Mouse (Mus musculus) fibroblast of lung, adult 2 months (primary cell): ENCODE measurements around the gene Icam4.
"Not testable (repeated sequence)": the region's sequence is repeated elsewhere in the genome, so short reads cannot be mapped to it uniquely, and the experiment has no call there.

Experiments used
- DNase-seq: peaks from one replicate; pipeline ENCODE4 v3.0.0-alpha.2; 2011; ENCODE audit warnings: low read depth

The Icam4 gene

GRCm38 (mm10) chr9:21034481-21035085, 5.4 kb downstream of the Icam4 start:
- no peak for DNase-seq

GRCm38 (mm10) chr9:21035586-21035985, 6.4 kb downstream of the Icam4 start:
- DNase-seq = no peak

GRCm38 (mm10) chr9:21036161-21036560, 7.0 kb downstream of the Icam4 start:
- DNase-seq = no peak

- no peak for DNase-seq
Measured at GRCm38 (mm10) chr9:21036666-21037065, 7.5 kb downstream of the Icam4 start.

- no peak for DNase-seq
Measured at GRCm38 (mm10) chr9:21037481-21037891, 8.3 kb downstream of the Icam4 start.

GRCm38 (mm10) chr9:21039779-21040178, 10.6 kb downstream of the Icam4 start:
- DNase-seq = no peak

- DNase-seq = no peak
Measured at GRCm38 (mm10) chr9:21041308-21041707, 12.1 kb downstream of the Icam4 start.

GRCm38 (mm10) chr9:21043563-21043962, 14.4 kb downstream of the Icam4 start:
- DNase-seq = no peak

GRCm38 (mm10) chr9:21044785-21045184, 15.6 kb downstream of the Icam4 start:
- DNase-seq = not testable (repeated sequence)

GRCm38 (mm10) chr9:21045235-21045634, 16.1 kb downstream of the Icam4 start:
- DNase-seq = no peak

GRCm38 (mm10) chr9:21051578-21051977, 22.4 kb downstream of the Icam4 start:
- DNase-seq = no peak

GRCm38 (mm10) chr9:21062928-21063327, 33.8 kb downstream of the Icam4 start:
- no peak for DNase-seq

- no peak for DNase-seq
Measured at GRCm38 (mm10) chr9:21067006-21067684, 38.0 kb downstream of the Icam4 start, which contains the start of gene Zglp1. TSS of gene Zglp1 (minus strand) at chr9:21067093.

- DNase-seq = no peak
Measured at GRCm38 (mm10) chr9:21072641-21073040, 43.5 kb downstream of the Icam4 start.

GRCm38 (mm10) chr9:21073044-21073840, 44.1 kb downstream of the Icam4 start, which contains the start of the genes Gm49373 and Fdx1l:
TSS of gene Gm49373 (minus strand) at chr9:21073096.
TSS of gene Fdx1l (minus strand) at chr9:21073614.
- DNase-seq = peak; percentile 56

GRCm38 (mm10) chr9:21074173-21074572, 45.0 kb downstream of the Icam4 start:
- no peak for DNase-seq

GRCm38 (mm10) chr9:21075625-21076024, 46.5 kb downstream of the Icam4 start:
- no peak for DNase-seq
